Mouse (Mus musculus) CH12.LX (cell line): ENCODE data around the gene Sectm1a.
A peak's percentile ranks its signal among the peaks of the same experiment; 100 is the strongest.

Experiments used
- CTCF ChIP-seq, 2 experiments: IDR thresholded peaks in 1 of 2; conservative IDR thresholded peaks in 1 of 2; 2 replicates each; pipeline ENCODE4 v1.5.1; 2011 to 2012; ENCODE audit warnings: low read depth in 2 of 2, low read length in 2 of 2, improper control_type of control experiment in 1 of 2, inconsistent platforms in 1 of 2, mild to moderate bottlenecking in 1 of 2, moderate library complexity in 1 of 2
- GABPA ChIP-seq: IDR thresholded peaks from 2 replicates; pipeline ENCODE4 v1.6.1; 2012; ENCODE audit warnings: low read depth, low read length, improper control_type of control experiment, inconsistent platforms; ENCODE audit not compliant: insufficient replicate concordance
- IRF4 ChIP-seq: IDR thresholded peaks from 2 replicates; pipeline ENCODE4 v1.6.1; 2014; ENCODE audit warnings: low read depth, mild to moderate bottlenecking, inconsistent platforms, low read length, improper control_type of control experiment
- NELFE ChIP-seq: IDR thresholded peaks from 2 replicates; pipeline ENCODE4 v1.6.1; 2011; ENCODE audit warnings: low read depth, low read length, improper control_type of control experiment
- POLR2A ChIP-seq: IDR thresholded peaks from 2 replicates; pipeline ENCODE4 v1.6.1; 2011; ENCODE audit warnings: low read depth, mild to moderate bottlenecking, improper control_type of control experiment, low read length
- USF2 ChIP-seq: conservative IDR thresholded peaks from 2 replicates; pipeline ENCODE4 v1.6.1; 2011; ENCODE audit warnings: low read depth, low read length, improper control_type of control experiment

- TF ChIP-seq CTCF (conservative IDR thresholded peaks at IDR 0.05 in 1 of 2, IDR thresholded peaks at IDR 0.05 in 1 of 2; ENCODE audit: low read depth in 2 of 2, low read length in 2 of 2) (peak; percentile 88 to 98), POLR2A (no peak), USF2 (no peak), GABPA (no peak), IRF4 (peak; percentile 35; the same call in 1 of the 2 replicates), NELFE (peak; percentile 63; the same call in 1 of the 2 replicates)
Observed at GRCm38 (mm10) chr11:121053536-121053935, 27.5 kb downstream of the Sectm1a start.
